Mouse (Mus musculus) midbrain, embryonic 14.5 days (tissue): ENCODE measurements around the gene Nudt6. TPM values are rescaled to one million over a fixed set of nuclear protein-coding genes. Genes with fewer than 3 reads are reported as not detected.

Experiments
- polyA plus RNA-seq: library from polyadenylated mRNA; unstranded; fragments of >200 nt; fragmentation: Nextera tagmentation; extraction: Ambion mirVana; gene quantifications from 2 replicates; pipeline ENCODE4 v1.2.1, GENCODE M21; 2014

The Nudt6 gene
- polyA plus RNA-seq, 1 experiment from 2014 or later, result 5.2 TPM

Other genes with a start within 250 kb of the Nudt6 start
- gene Il21, start 187.6 kb downstream of the Nudt6 start, polyA plus RNA-seq, result not detected in 2 replicates
- gene Bbs12, start 107.7 kb downstream of the Nudt6 start, polyA plus RNA-seq, result 3.9 and 7.0 TPM in 2 replicates
- gene Cetn4, start 107.5 kb downstream of the Nudt6 start, polyA plus RNA-seq, result 0.86 and 1.8 TPM in 2 replicates
- gene Fgf2, start 71.9 kb downstream of the Nudt6 start, polyA plus RNA-seq, result 0.53 and 0.66 TPM in 2 replicates
- gene Spata5, start 315 bp downstream of the Nudt6 start, polyA plus RNA-seq, result 30.7 and 38.3 TPM in 2 replicates
- gene Spry1, start 219.7 kb upstream of the Nudt6 start, polyA plus RNA-seq, result 7.1 and 7.2 TPM in 2 replicates